Mouse (Mus musculus) forebrain, embryonic 14.5 days (tissue): ENCODE measurements around the gene Sftpd. TPM values are rescaled to one million over a fixed set of nuclear protein-coding genes. Genes with fewer than 3 reads are reported as not detected.

ENCODE experiments used
- ATAC-seq: fragments of 200-750 bp; cut with Nextera tagmentation; 2 replicates; pipeline ENCODE4 v1.8.0; 2017; ENCODE audit warnings: mild to moderate bottlenecking, moderate library complexity
- DNase-seq: peaks from one replicate; pipeline ENCODE4 v3.0.0-alpha.2; 2015; ENCODE audit warnings: low spot score
- H3K27ac ChIP-seq: fragments of 300-500 bp; sonication (generic); 2 replicates; pipeline ENCODE4 v1.5.1; 2014; ENCODE audit warnings: low read depth, mild to moderate bottlenecking, control low read depth, low read length, moderate library complexity
- H3K27me3 ChIP-seq: fragments of 300-500 bp; sonication (generic); replicated peaks from 2 replicates; pipeline ENCODE4 v1.6.1; 2014; ENCODE audit warnings: low read length, control low read depth, mixed read lengths; ENCODE audit not compliant: control insufficient read depth, insufficient read depth
- H3K36me3 ChIP-seq: fragments of 300-500 bp; sonication (generic); 2 replicates; pipeline ENCODE4 v1.6.1; 2014; ENCODE audit warnings: low read length, control low read depth; ENCODE audit not compliant: control insufficient read depth, insufficient read depth
- H3K4me1 ChIP-seq: fragments of 300-500 bp; sonication (generic); 2 replicates; pipeline ENCODE4 v1.6.1; 2014; ENCODE audit warnings: antibody characterized with exemption, low read length, control low read depth; ENCODE audit not compliant: control insufficient read depth, insufficient read depth
- H3K4me2 ChIP-seq: fragments of 300-500 bp; sonication (generic); 2 replicates; pipeline ENCODE4 v1.6.1; 2014; ENCODE audit warnings: mild to moderate bottlenecking, control low read depth, low read length
- H3K4me3 ChIP-seq: fragments of 300-500 bp; sonication (generic); 2 replicates; pipeline ENCODE4 v1.5.1; 2014; ENCODE audit warnings: low read depth, low read length, control low read depth
- H3K9ac ChIP-seq: fragments of 300-500 bp; sonication (generic); 2 replicates; pipeline ENCODE4 v1.6.1; 2014; ENCODE audit warnings: mild to moderate bottlenecking, low read length, control low read depth, moderate library complexity
- H3K9me3 ChIP-seq: fragments of 300-500 bp; sonication (generic); replicated peaks from 2 replicates; pipeline ENCODE4 v1.6.1; 2016; ENCODE audit warnings: low read length, control low read depth, mixed read lengths; ENCODE audit not compliant: control insufficient read depth
- WGBS: fragments of 180-500 bp; shearing (Covaris S2); extraction: QIAGEN DNeasy Blood & Tissue Kit; methylation state at CpG from one replicate; pipeline ENCODE4 v1.1.7; 2014; 5-methylcytosine and 5-hydroxymethylcytosine counted together
- polyA plus RNA-seq: library from polyadenylated mRNA; unstranded; fragments of >200 nt; fragmentation: Nextera tagmentation; extraction: Ambion mirVana; gene quantifications from 2 replicates; pipeline ENCODE4 v1.2.1, GENCODE M21; 2014

The Sftpd gene
- polyA plus RNA-seq, result not detected in 2 replicates

GRCm38 (mm10) chr14:41185059-41185821, at the start of gene Sftpd:
Gene Sftpd (minus strand): TSS chr14:41185149.
- WGBS, result 81% methylated on average over 4 of the region's 4 CpGs
- no peak within 1 kb of the TSS for H3K4me3 ChIP-seq
- no peaks in the 10 kb centered on the region for H3K36me3 ChIP-seq
- H3K27ac ChIP-seq, result no peak within 1 kb of the TSS
- DNase-seq (no peak), ATAC-seq (no peak)
- no peak within 1 kb of the TSS for H3K9ac ChIP-seq
- no peak within 1 kb of the TSS for H3K4me2 ChIP-seq
- no peaks in the 10 kb centered on the region for H3K27me3 ChIP-seq
- no peaks in the 10 kb centered on the region for H3K9me3 ChIP-seq
- no peaks in the 10 kb centered on the region for H3K4me1 ChIP-seq

- WGBS, result 68% methylated on average over 6 of the region's 6 CpGs
- Histone ChIP-seq H3K9ac (no peak overlapping the region), H3K27me3 (no peaks in the 10 kb centered on the region), H3K4me2 (no peak overlapping the region), H3K4me1 (no peaks in the 10 kb centered on the region), H3K9me3 (no peaks in the 10 kb centered on the region), H3K36me3 (no peaks in the 10 kb centered on the region), H3K27ac (no peak overlapping the region), H3K4me3 (no peak overlapping the region)
- no peak for ATAC-seq
- no peak for DNase-seq
These were observed 13.2 kb upstream of the Sftpd start for GRCm38 (mm10) chr14:41198037-41198730.

DNA sequence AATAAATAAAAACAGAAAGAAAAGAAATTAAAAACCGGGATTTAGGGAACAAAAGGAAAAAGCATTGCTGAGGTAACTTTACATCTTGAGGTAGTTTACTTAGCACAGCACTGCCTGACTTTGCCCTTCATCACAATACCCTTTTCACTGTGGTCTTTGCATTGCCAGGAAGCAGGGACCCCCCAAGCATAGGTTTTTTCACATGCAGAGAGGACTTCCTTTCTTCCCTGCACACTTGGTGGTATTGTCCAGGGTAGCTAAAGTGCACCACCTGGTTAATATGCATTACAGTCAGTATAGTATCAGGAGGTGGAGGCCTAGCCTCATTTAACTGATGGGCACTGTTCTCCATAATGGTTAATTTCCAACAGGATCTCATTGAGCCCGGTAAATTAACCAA, 4.5 kb upstream of the Sftpd start:
- Histone ChIP-seq H3K4me1 (no peaks in the 10 kb centered on the region), H3K4me2 (no peak overlapping the region), H3K27ac (no peak overlapping the region), H3K9me3 (no peaks in the 10 kb centered on the region), H3K4me3 (no peak overlapping the region), H3K27me3 (no peaks in the 10 kb centered on the region), H3K9ac (no peak overlapping the region), H3K36me3 (no peaks in the 10 kb centered on the region)
- 64% methylated on average over 2 of the region's 2 CpGs for WGBS
- ATAC-seq (no peak), DNase-seq (no peak)

GRCm38 (mm10) chr14:41174802-41175201, 10.1 kb downstream of the Sftpd start:
- DNase-seq, result no peak
- Histone ChIP-seq H3K4me3 (no peak overlapping the region), H3K9me3 (no peaks in the 10 kb centered on the region), H3K27ac (no peak overlapping the region), H3K36me3 (no peaks in the 10 kb centered on the region), H3K4me2 (no peak overlapping the region), H3K4me1 (no peaks in the 10 kb centered on the region), H3K9ac (no peak overlapping the region), H3K27me3 (no peaks in the 10 kb centered on the region)
- WGBS, result 68% methylated on average over 1 of the region's 1 CpGs
- no peak for ATAC-seq

DNA sequence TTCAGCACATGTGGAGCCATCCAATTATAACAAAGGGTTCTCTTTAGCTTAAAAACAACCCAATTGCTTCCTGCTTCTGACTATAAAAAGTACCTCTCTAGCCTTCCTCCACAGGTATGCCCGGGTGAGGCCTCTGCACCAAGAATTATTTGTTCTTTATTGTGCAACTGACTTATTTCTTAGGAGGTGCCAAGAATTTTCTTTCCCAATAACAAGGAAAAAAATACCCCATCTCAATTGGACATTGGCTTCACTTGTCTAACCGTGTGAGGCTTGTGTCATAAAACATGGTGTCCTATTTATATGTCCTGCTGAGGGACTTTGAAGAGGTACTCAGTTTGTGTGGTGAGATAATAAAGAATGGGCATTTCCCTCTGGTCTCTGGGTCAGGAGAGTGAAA, 14.4 kb downstream of the Sftpd start:
- ATAC-seq, result no peak
- WGBS, result 89% methylated on average over 2 of the region's 2 CpGs
- Histone ChIP-seq H3K36me3 (no peaks in the 10 kb centered on the region), H3K9ac (no peak overlapping the region), H3K27me3 (no peaks in the 10 kb centered on the region), H3K4me2 (no peak overlapping the region), H3K9me3 (no peaks in the 10 kb centered on the region), H3K4me3 (no peak overlapping the region), H3K27ac (no peak overlapping the region), H3K4me1 (no peaks in the 10 kb centered on the region)
- no peak for DNase-seq

DNA sequence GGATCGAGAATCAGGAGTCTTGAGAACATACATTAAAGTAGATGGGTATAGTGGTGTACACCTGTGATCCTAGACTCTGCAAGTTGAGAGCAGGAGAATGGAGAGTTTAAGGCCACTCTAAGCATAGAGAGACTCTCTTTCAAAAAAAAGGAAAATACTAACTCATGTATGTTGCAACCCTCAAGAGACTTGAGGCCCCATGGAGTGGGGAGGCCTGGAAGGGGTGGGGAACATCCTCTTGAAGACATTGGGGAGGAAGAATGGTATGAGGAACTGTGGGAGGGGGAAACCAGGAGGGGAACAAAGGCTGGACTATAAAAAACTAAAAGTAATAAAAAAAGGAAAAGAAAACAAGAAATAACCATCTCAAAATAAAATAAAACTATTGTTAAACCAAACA, 16.4 kb downstream of the Sftpd start:
- H3K36me3 ChIP-seq, result no peaks in the 10 kb centered on the region
- H3K27me3 ChIP-seq, result no peaks in the 10 kb centered on the region
- no peak for ATAC-seq
- DNase-seq, result no peak
- no peak overlapping the region for H3K9ac ChIP-seq
- 93% methylated on average over 1 of the region's 1 CpGs for WGBS
- H3K27ac ChIP-seq, result no peak overlapping the region
- H3K9me3 ChIP-seq, result no peaks in the 10 kb centered on the region
- no peaks in the 10 kb centered on the region for H3K4me1 ChIP-seq
- H3K4me3 ChIP-seq, result no peak overlapping the region
- no peak overlapping the region for H3K4me2 ChIP-seq

DNA sequence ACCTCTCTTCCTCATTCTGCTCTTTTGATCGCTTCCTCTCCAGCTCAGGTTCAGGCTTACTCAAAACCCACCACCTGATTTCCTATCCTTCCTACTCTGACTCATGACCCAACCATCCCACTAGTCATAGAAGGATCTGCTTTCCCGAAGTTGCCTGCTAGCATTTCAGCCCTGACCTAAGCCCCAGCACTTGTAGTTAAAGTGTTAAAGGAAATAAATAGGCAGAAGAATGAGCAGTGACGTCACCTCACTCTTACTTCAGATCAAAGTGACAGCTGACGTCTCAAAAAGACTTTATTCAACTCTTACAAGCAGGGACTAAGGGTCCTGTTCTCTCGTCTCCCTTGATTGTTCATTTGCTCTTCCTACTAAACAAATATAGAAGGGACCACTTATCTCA, 17.7 kb downstream of the Sftpd start:
- no peak for DNase-seq
- H3K27me3 ChIP-seq, result no peaks in the 10 kb centered on the region
- H3K27ac ChIP-seq, result no peak overlapping the region
- H3K4me2 ChIP-seq, result no peak overlapping the region
- no peaks in the 10 kb centered on the region for H3K36me3 ChIP-seq
- H3K9ac ChIP-seq, result no peak overlapping the region
- H3K9me3 ChIP-seq, result no peaks in the 10 kb centered on the region
- no peak overlapping the region for H3K4me3 ChIP-seq
- ATAC-seq, result no peak
- 45% methylated on average over 5 of the region's 5 CpGs for WGBS
- H3K4me1 ChIP-seq, result no peaks in the 10 kb centered on the region

- 23% methylated on average over 2 of the region's 2 CpGs for WGBS
- ATAC-seq (no peak), DNase-seq (peak; percentile 13)
- H3K4me3 ChIP-seq, result no peak overlapping the region
- no peaks in the 10 kb centered on the region for H3K36me3 ChIP-seq
- H3K9me3 ChIP-seq, result no peaks in the 10 kb centered on the region
- no peaks in the 10 kb centered on the region for H3K27me3 ChIP-seq
- no peak overlapping the region for H3K4me2 ChIP-seq
- H3K4me1 ChIP-seq, result no peaks in the 10 kb centered on the region
- no peak overlapping the region for H3K27ac ChIP-seq
- no peak overlapping the region for H3K9ac ChIP-seq
These were observed 22.3 kb downstream of the Sftpd start for GRCm38 (mm10) chr14:41162663-41163062.

- ATAC-seq (no peak), DNase-seq (no peak)
These were observed 24.2 kb downstream of the Sftpd start for GRCm38 (mm10) chr14:41160743-41161142.

More at GRCm38 (mm10) chr14:41160743-41161142, 24.2 kb downstream of the Sftpd start:
- H3K9ac ChIP-seq, result no peak overlapping the region
- 61% methylated on average over 1 of the region's 1 CpGs for WGBS
- H3K4me1 ChIP-seq, result no peaks in the 10 kb centered on the region
- no peak overlapping the region for H3K4me3 ChIP-seq
- H3K4me2 ChIP-seq, result no peak overlapping the region
- no peaks in the 10 kb centered on the region for H3K9me3 ChIP-seq
- no peaks in the 10 kb centered on the region for H3K27me3 ChIP-seq
- no peaks in the 10 kb centered on the region for H3K36me3 ChIP-seq
- H3K27ac ChIP-seq, result no peak overlapping the region
